In the genomic region with DNA sequence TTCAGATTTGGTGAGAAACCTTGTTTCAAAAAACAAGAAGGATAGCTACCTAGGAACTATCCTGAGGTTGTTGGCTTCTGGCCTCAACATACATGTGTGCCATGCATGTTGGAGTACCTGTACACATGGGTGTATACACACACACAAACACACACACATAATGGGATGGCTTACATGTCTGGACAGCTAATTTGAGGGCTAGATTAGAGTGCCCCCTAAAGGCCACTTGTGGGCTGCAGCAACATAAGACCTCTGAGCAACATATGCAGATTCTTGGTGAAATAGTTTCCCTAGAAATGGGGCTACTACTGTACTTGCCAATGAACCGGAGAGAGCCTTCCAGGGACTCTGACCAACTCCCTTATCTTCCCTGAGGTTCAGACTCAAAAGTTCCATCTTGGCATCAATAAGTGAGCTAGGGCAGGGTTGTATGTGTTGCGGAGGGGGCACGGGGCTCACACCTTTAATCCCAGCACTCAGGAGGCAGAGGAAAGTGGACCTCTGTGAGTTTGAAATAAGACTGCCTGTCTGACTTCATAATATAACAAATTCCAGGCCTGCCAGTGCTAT, we compare ENCODE assay signal across 8 mouse cellular contexts. TPM values are rescaled to one million over a fixed set of nuclear protein-coding genes. Genes with fewer than 3 reads are reported as not detected.
DNase-seq lines count a peak whose midpoint lies in the region; TF ChIP-seq lines count a peak whose summit lies in the region.

No protein-coding gene starts in this region.

- peak; percentile 49 for DNase-seq in gastrocnemius, adult 18-20 months (ENCODE audit: low spot score)
- no peak for DNase-seq in gastrocnemius, postnatal 4 days (ENCODE audit: low spot score in 2 of 2)
- peak; percentile 23 to 45 for DNase-seq in spleen, adult 2 months (ENCODE audit: low read depth in 1 of 2, low spot score in 2 of 2)
- no peak for DNase-seq in spleen, adult 12 weeks (ENCODE audit: low spot score)
- peak; percentile 68 for DNase-seq in cerebellum, adult 2 months
- DNase-seq in induced T-regulatory cell, adult 2 months (ENCODE audit: low read depth), result peak; percentile 76
- DNase-seq in lung, postnatal 36 days, result peak; percentile 84
- peak; percentile 34 to 44 for DNase-seq in thymus, postnatal 36 days

- H3K4me1 ChIP-seq in spleen, adult 2 months (ENCODE audit: control insufficient read depth, insufficient read depth, insufficient read length), result no peaks in the 10 kb centered on the region
- peaks cover 3% of the 10 kb centered on the region for H3K4me1 ChIP-seq in cerebellum, adult 2 months (ENCODE audit: control insufficient read depth, insufficient read depth, low read length)

- TF ChIP-seq CTCF in spleen, adult 2 months (IDR thresholded peaks at IDR 0.05; ENCODE audit: extremely low read depth, insufficient read depth, insufficient read length, insufficient replicate concordance), result peak; percentile 27; the same call in 1 of the 2 replicates
- TF ChIP-seq CTCF in cerebellum, adult 2 months (IDR thresholded peaks at IDR 0.05; ENCODE audit: borderline replicate concordance, insufficient read depth, low read depth, low read length), result peak; percentile 80

- WGBS in spleen, adult 2 months, result 91% methylated on average over 3 of the region's 3 CpGs
- 75% methylated on average over 3 of the region's 3 CpGs for WGBS in cerebellum, adult 2 months

- peaks cover 12% of the 10 kb centered on the region for H3K36me3 ChIP-seq in spleen, adult 2 months (ENCODE audit: control insufficient read depth, insufficient read depth, low read length)

- H3K4me3 ChIP-seq in spleen, adult 2 months (ENCODE audit: extremely low read depth, insufficient read depth, insufficient read length), result no peak overlapping the region
- no peak overlapping the region for H3K4me3 ChIP-seq in cerebellum, adult 2 months (replicated peaks; ENCODE audit: insufficient read depth, low read depth, low read length)

- no peak overlapping the region for H3K27ac ChIP-seq in spleen, adult 2 months (ENCODE audit: insufficient read depth, low read length)
- H3K27ac ChIP-seq in cerebellum, adult 2 months (ENCODE audit: insufficient read depth, low read length), result no peak overlapping the region

- TF ChIP-seq POLR2A in spleen, adult 2 months (IDR thresholded peaks at IDR 0.05; ENCODE audit: low read depth, low read length), result no peak
- no peak for TF ChIP-seq POLR2A in cerebellum, adult 2 months (IDR thresholded peaks at IDR 0.05; ENCODE audit: borderline replicate concordance, insufficient read depth, low read length)

- H3K27me3 ChIP-seq in spleen, adult 2 months (ENCODE audit: control insufficient read depth, insufficient read depth, low read length), result no peaks in the 10 kb centered on the region
- no peaks in the 10 kb centered on the region for H3K27me3 ChIP-seq in cerebellum, adult 2 months (ENCODE audit: control insufficient read depth, insufficient read depth, low read length)

RNA-seq across cellular contexts. Expression of gene Adamts10, which starts 15.2 kb away (rescaled TPM):
- total RNA-seq in gastrocnemius, adult 18-20 months (2021), result 1 to 10 TPM; 4.7 TPM
- 10 to 100 TPM; 42.1 to 57.6 TPM for total RNA-seq in gastrocnemius, postnatal 4 days (2021)
- 97.2 and 110 TPM in 2 replicates for polyA plus RNA-seq in spleen, adult 2 months (2012; rRNA removed)
- 205 and 251 TPM in 2 replicates for polyA plus RNA-seq in cerebellum, adult 2 months (2012; rRNA removed)

RNA-seq across cellular contexts. Expression of gene Myo1f, which starts 16.3 kb away (rescaled TPM):
- total RNA-seq in gastrocnemius, adult 18-20 months (2021), result under 1 TPM; 0.76 to 0.94 TPM
- total RNA-seq in gastrocnemius, postnatal 4 days (2021), result 1 to 10 TPM; 3.0 to 4.3 TPM
- polyA plus RNA-seq in spleen, adult 2 months (2012; rRNA removed), result 24.4 and 28.6 TPM in 2 replicates
- 0.86 and 1.0 TPM in 2 replicates for polyA plus RNA-seq in cerebellum, adult 2 months (2012; rRNA removed)

Comparison
In these comparisons a context has a peak if more than half of its experiments do, and no peak if none do; other contexts are left out.
1. DNase-seq: peak in gastrocnemius, adult 18-20 months (single experiment), spleen, adult 2 months (2 of 2), cerebellum, adult 2 months (2 of 2), induced T-regulatory cell, adult 2 months (single experiment), lung, postnatal 36 days (single experiment) and thymus, postnatal 36 days (2 of 2); none in gastrocnemius, postnatal 4 days (0 of 2) and spleen, adult 12 weeks (single experiment).
2. RNA of gene Adamts10, which starts 15.2 kb away (total RNA-seq): 42.1 to 57.6 TPM in gastrocnemius, postnatal 4 days; 4.7 TPM in gastrocnemius, adult 18-20 months; every median in the first group is over 4 times any median in the second.